Mouse (Mus musculus) stomach, postnatal 0 days (tissue): ENCODE data around the gene Tekt3. TPM values are rescaled to one million over a fixed set of nuclear protein-coding genes. Genes with fewer than 3 reads are reported as not detected.

Experiments used
- ATAC-seq: fragments of 200-750 bp; cut with Nextera tagmentation; 2 replicates; pipeline ENCODE4 v1.8.0; 2017; ENCODE audit not compliant: low FRiP score, low TSS enrichment
- DNase-seq: peaks from one replicate; pipeline ENCODE4 v3.0.0-alpha.2; 2016; ENCODE audit warnings: low spot score
- H3K27ac ChIP-seq: fragments of 300-500 bp; sonication (generic); replicated peaks from 2 replicates; pipeline ENCODE4 v1.5.1; 2014; ENCODE audit warnings: mild to moderate bottlenecking, control low read depth
- H3K27me3 ChIP-seq: fragments of 300-500 bp; sonication (generic); 2 replicates; pipeline ENCODE4 v1.6.1; 2014; ENCODE audit warnings: low read length; ENCODE audit not compliant: control insufficient read depth, insufficient read depth
- H3K36me3 ChIP-seq: fragments of 300-500 bp; sonication (generic); 2 replicates; pipeline ENCODE4 v1.6.1; 2014; ENCODE audit warnings: low read length, mixed read lengths; ENCODE audit not compliant: control insufficient read depth, insufficient read depth
- H3K4me1 ChIP-seq: fragments of 300-500 bp; sonication (generic); replicated peaks from 2 replicates; pipeline ENCODE4 v1.6.1; 2014; ENCODE audit warnings: antibody characterized with exemption; ENCODE audit not compliant: control insufficient read depth, insufficient read depth
- H3K4me2 ChIP-seq: fragments of 300-500 bp; sonication (generic); replicated peaks from 2 replicates; pipeline ENCODE4 v1.6.1; 2014; ENCODE audit warnings: low read depth, mild to moderate bottlenecking, control low read depth, moderate library complexity
- H3K4me3 ChIP-seq: fragments of 300-500 bp; sonication (generic); 2 replicates; pipeline ENCODE4 v1.5.1; 2014; ENCODE audit warnings: low read depth, low read length, control low read depth
- H3K9ac ChIP-seq: fragments of 300-500 bp; sonication (generic); 2 replicates; pipeline ENCODE4 v1.6.1; 2014; ENCODE audit warnings: mild to moderate bottlenecking, low read length, control low read depth, mixed read lengths
- H3K9me3 ChIP-seq: fragments of 300-500 bp; sonication (generic); 2 replicates; pipeline ENCODE4 v1.6.1; 2016; ENCODE audit warnings: low read length; ENCODE audit not compliant: control insufficient read depth
- CTCF ChIP-seq: IDR thresholded peaks from 2 replicates; pipeline ENCODE4 v1.5.1; 2016; ENCODE audit warnings: antibody characterized with exemption, low read depth, mild to moderate bottlenecking, moderate library complexity
- EP300 ChIP-seq: optimal IDR thresholded peaks from 2 replicates; pipeline ENCODE3; 2016; ENCODE audit warnings: antibody characterized with exemption
- WGBS: fragments of 180-500 bp; shearing (Covaris S2); extraction: QIAGEN DNeasy Blood & Tissue Kit; methylation state at CpG from one replicate; pipeline ENCODE4 v1.1.7; 2014; 5-methylcytosine and 5-hydroxymethylcytosine counted together
- polyA plus RNA-seq: library from polyadenylated mRNA; unstranded; fragments of >200 nt; fragmentation: Nextera tagmentation; extraction: Ambion mirVana; gene quantifications from 2 replicates; pipeline ENCODE4 v1.2.1, GENCODE M21; 2015

Tekt3 gene
- polyA plus RNA-seq, 1 experiment from 2014 or later = not detected

DNA sequence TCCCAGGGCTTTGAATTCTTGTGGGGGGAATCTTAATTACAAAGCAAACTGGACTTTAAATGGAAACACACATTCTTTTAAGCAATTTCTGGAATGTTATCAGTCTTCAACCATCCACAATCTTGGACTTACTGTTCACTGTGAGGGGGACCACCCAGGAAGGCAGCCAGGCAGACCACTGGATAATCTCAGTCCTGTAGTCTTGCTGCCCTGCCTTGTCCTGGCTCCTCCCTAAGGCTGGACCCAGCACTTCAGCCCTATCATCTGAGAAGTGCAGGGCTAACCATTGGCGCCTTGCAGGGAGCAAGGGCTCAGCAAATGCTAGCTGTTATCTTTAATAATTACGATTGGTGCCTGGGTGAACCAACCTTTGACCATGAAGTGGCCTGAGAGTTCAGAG is 37.3 kb upstream of the Tekt3 start:
- TF ChIP-seq CTCF (no peak), EP300 (no peak)
- 43% methylated on average over 2 of the region's 2 CpGs for WGBS
- DNase-seq = no peak
- Histone ChIP-seq H3K9ac (no peak overlapping the region), H3K4me2 (no peak overlapping the region), H3K4me3 (no peak overlapping the region), H3K9me3 (no peaks in the 10 kb centered on the region), H3K27ac (no peak overlapping the region; the same call in 1 of the 2 replicates), H3K36me3 (no peaks in the 10 kb centered on the region), H3K27me3 (no peaks in the 10 kb centered on the region), H3K4me1 (no peaks in the 10 kb centered on the region; the same call in 1 of the 2 replicates)
- peak; percentile 28; the same call in 1 of the 2 replicates for ATAC-seq

GRCm38 (mm10) chr11:63025476-63025875 is 36.0 kb upstream of the Tekt3 start:
- TF ChIP-seq EP300 = peak; percentile 90
- no peak for TF ChIP-seq CTCF
- Histone ChIP-seq H3K27ac (peak overlapping the region; percentile 40), H3K9me3 (no peaks in the 10 kb centered on the region), H3K4me3 (no peak overlapping the region), H3K4me1 (peaks cover 3% of the 10 kb centered on the region; the same call in 1 of the 2 replicates), H3K9ac (no peak overlapping the region), H3K4me2 (no peak overlapping the region), H3K27me3 (no peaks in the 10 kb centered on the region), H3K36me3 (no peaks in the 10 kb centered on the region)
- DNase-seq = no peak
- WGBS = 37% methylated on average over 6 of the region's 6 CpGs
- ATAC-seq = peak; percentile 69; the same call in 1 of the 2 replicates

- Histone ChIP-seq H3K27ac (no peak overlapping the region; the same call in 1 of the 2 replicates), H3K27me3 (no peaks in the 10 kb centered on the region), H3K9ac (no peak overlapping the region), H3K36me3 (no peaks in the 10 kb centered on the region), H3K4me1 (peaks cover 3% of the 10 kb centered on the region; the same call in 1 of the 2 replicates), H3K9me3 (no peaks in the 10 kb centered on the region), H3K4me3 (no peak overlapping the region), H3K4me2 (no peak overlapping the region)
- WGBS = 57% methylated on average over 9 of the region's 9 CpGs
- TF ChIP-seq CTCF (no peak), EP300 (no peak)
- no peak for DNase-seq
- 0 out of 2 replicates have a peak, but pooled peaks have one; percentile 30 for ATAC-seq
Measured at GRCm38 (mm10) chr11:63026651-63027141, 34.8 kb upstream of the Tekt3 start.

- ATAC-seq (no peak), DNase-seq (no peak)
- WGBS = 87% methylated on average over 3 of the region's 3 CpGs
- Histone ChIP-seq H3K4me3 (no peak overlapping the region), H3K4me2 (no peak overlapping the region), H3K27ac (no peak overlapping the region), H3K27me3 (no peaks in the 10 kb centered on the region), H3K4me1 (peaks cover 3% of the 10 kb centered on the region; the same call in 1 of the 2 replicates), H3K9me3 (no peaks in the 10 kb centered on the region), H3K9ac (no peak overlapping the region), H3K36me3 (no peaks in the 10 kb centered on the region)
- no peak for TF ChIP-seq EP300
- no peak for TF ChIP-seq CTCF
Measured at GRCm38 (mm10) chr11:63028131-63028530, 33.3 kb upstream of the Tekt3 start.

GRCm38 (mm10) chr11:63029148-63029714 is 32.2 kb upstream of the Tekt3 start:
- no peak for TF ChIP-seq CTCF
- TF ChIP-seq EP300 = no peak
- WGBS = 55% methylated on average over 4 of the region's 4 CpGs
- Histone ChIP-seq H3K4me2 (no peak overlapping the region), H3K36me3 (no peaks in the 10 kb centered on the region), H3K9ac (no peak overlapping the region), H3K27me3 (no peaks in the 10 kb centered on the region), H3K27ac (no peak overlapping the region), H3K4me3 (no peak overlapping the region), H3K4me1 (peaks cover 3% of the 10 kb centered on the region; the same call in 1 of the 2 replicates), H3K9me3 (no peaks in the 10 kb centered on the region)
- ATAC-seq (no peak), DNase-seq (no peak)

DNA sequence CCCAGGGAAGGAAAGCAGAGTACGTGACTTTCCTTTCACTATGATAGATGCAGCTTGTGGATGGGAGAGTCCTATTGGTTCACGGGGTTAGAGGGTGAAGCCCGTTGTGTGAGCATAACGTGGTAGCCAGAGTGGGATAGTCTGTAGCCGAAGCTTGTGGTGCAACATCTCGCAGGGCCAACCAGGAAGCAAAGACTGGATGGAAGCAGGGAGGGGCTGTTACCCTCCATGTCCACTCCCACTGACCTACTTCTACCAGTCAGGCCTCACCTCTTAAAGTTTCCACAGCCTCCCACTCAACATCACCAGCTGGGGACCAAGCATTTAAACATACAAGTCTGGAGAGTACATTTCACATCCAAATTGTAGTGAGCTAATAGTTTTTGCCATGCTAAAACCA is 31.7 kb upstream of the Tekt3 start:
- no peaks in the 10 kb centered on the region for H3K9me3 ChIP-seq
- DNase-seq (no peak), ATAC-seq (no peak)
- no peaks in the 10 kb centered on the region for H3K27me3 ChIP-seq
- H3K4me2 ChIP-seq = no peak overlapping the region
- H3K36me3 ChIP-seq = no peaks in the 10 kb centered on the region
- TF ChIP-seq CTCF (no peak), EP300 (no peak)
- H3K9ac ChIP-seq = no peak overlapping the region
- no peak overlapping the region for H3K27ac ChIP-seq
- no peak overlapping the region for H3K4me3 ChIP-seq
- 86% methylated on average over 6 of the region's 6 CpGs for WGBS
- H3K4me1 ChIP-seq = peaks cover 3% of the 10 kb centered on the region; the same call in 1 of the 2 replicates
